Mouse (Mus musculus) small intestine, adult 2 months (tissue): ENCODE data around the gene Asb8.

ENCODE experiments used
- CTCF ChIP-seq: fragments of 200-500 bp; IDR thresholded peaks from 2 replicates; pipeline ENCODE4 v1.5.1; 2012; ENCODE audit warnings: low read depth, mild to moderate bottlenecking, control low read depth, inconsistent platforms, low read length, moderate library complexity, mixed read lengths; ENCODE audit not compliant: insufficient replicate concordance, insufficient read length; ENCODE audit errors: extremely low read depth
- POLR2A ChIP-seq: fragments of 200-500 bp; IDR thresholded peaks from 2 replicates; pipeline ENCODE4 v1.6.1; 2012; ENCODE audit warnings: low read depth, mild to moderate bottlenecking, control low read depth, inconsistent platforms, low read length, moderate library complexity

GRCm38 (mm10) chr15:98142515-98142914 lies 22.9 kb downstream of the Asb8 start:
- TF ChIP-seq CTCF (no peak), POLR2A (no peak)
